30 mouse cellular contexts compared by ENCODE assay signal in the genomic region with DNA sequence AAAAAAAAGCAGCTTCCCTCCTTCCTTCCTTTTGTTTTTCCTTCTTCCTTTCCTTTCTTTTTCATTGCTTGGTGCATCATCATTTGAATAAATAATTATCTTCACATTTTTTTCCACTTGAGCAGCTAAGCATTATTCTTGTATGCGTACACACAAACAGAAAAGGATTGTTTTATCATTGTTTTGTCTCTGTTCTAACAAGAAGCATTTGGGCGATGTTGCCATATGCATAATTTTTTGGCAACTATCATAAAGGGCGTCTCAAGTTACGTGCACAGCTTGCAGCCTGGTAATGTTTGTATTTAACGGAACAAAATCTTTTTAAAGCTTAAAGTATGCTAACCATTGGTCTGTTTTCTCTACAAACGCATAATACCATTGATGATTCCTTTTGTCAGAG. TPM values are rescaled to one million over a fixed set of nuclear protein-coding genes. Genes with fewer than 3 reads are reported as not detected.
DNase-seq lines count a peak whose midpoint lies in the region; ATAC-seq and TF ChIP-seq lines count a peak whose summit lies in the region.
"Had no signal": no experiment of that assay in that cellular context is flagged by ENCODE, and none has a peak within 500 bp of the region (broad histone marks: within the 10 kb centered on the region; RNA-seq: fewer than 3 reads in every experiment).

No protein-coding gene starts in this region.

- no peak overlapping the region for H3K9ac ChIP-seq in forebrain, embryonic 14.5 days (ENCODE audit: low read length)
- no peak overlapping the region for H3K9ac ChIP-seq in forebrain, embryonic 13.5 days
- H3K9ac ChIP-seq in hindbrain, postnatal 0 days (replicated peaks; ENCODE audit: low read length): no peak overlapping the region
- no peak overlapping the region for H3K9ac ChIP-seq in hindbrain, embryonic 14.5 days
- H3K9ac ChIP-seq: heart, embryonic 12.5 days; hindbrain, embryonic 13.5 days; kidney, embryonic 15.5 days; liver, embryonic 13.5 days; midbrain, embryonic 12.5 days; neural tube, embryonic 13.5 days had no signal

- no peaks in the 10 kb centered on the region for H3K27me3 ChIP-seq in forebrain, embryonic 14.5 days (replicated peaks; ENCODE audit: control insufficient read depth, insufficient read depth, low read length)
- H3K27me3 ChIP-seq in forebrain, embryonic 13.5 days: no peaks in the 10 kb centered on the region
- no peaks in the 10 kb centered on the region for H3K27me3 ChIP-seq in hindbrain, postnatal 0 days (ENCODE audit: insufficient read depth, low read length)
- no peaks in the 10 kb centered on the region for H3K27me3 ChIP-seq in hindbrain, embryonic 14.5 days (ENCODE audit: control insufficient read depth, insufficient read depth, low read length)
- no peaks in the 10 kb centered on the region for H3K27me3 ChIP-seq in myocyte (ENCODE audit: control insufficient read depth, insufficient read depth, insufficient read length)
- H3K27me3 ChIP-seq: heart, embryonic 12.5 days; hindbrain, embryonic 13.5 days; kidney, embryonic 15.5 days; liver, embryonic 13.5 days; megakaryocyte, embryonic 14.5 days; midbrain, embryonic 12.5 days; neural tube, embryonic 13.5 days had no signal

- WGBS in forebrain, embryonic 14.5 days: 51% methylated on average over 6 of the region's 6 CpGs
- 69% methylated on average over 6 of the region's 6 CpGs for WGBS in forebrain, embryonic 13.5 days
- WGBS in hindbrain, postnatal 0 days: 54% methylated on average over 6 of the region's 6 CpGs
- WGBS in hindbrain, embryonic 14.5 days: 71% methylated on average over 6 of the region's 6 CpGs

- peak; percentile 65 for DNase-seq in forebrain, embryonic 14.5 days (ENCODE audit: low spot score)
- no peak for DNase-seq in hindbrain, postnatal 0 days (ENCODE audit: low spot score)
- DNase-seq in hindbrain, embryonic 14.5 days (ENCODE audit: low spot score): no peak
- DNase-seq in brain, adult 2 months (ENCODE audit: low read depth, low spot score): peak; percentile 41
- no peak for DNase-seq in right cerebral cortex, postnatal 14 days
- DNase-seq: adrenal gland, postnatal 36 days; cerebellum, adult 8-10 months; cerebellum, postnatal 25 days; heart, adult 2 months; heart, postnatal 4 days; kidney, adult 18-20 months; kidney, postnatal 36 days; left cerebral cortex, postnatal 4 days; liver, embryonic 13.5 days; lung, postnatal 4 days; right cerebral cortex, postnatal 25 days; thymus, adult 2 months; thymus, postnatal 36 days had no signal

- no peaks in the 10 kb centered on the region for H3K36me3 ChIP-seq in forebrain, embryonic 14.5 days (ENCODE audit: control insufficient read depth, insufficient read depth, low read length)
- H3K36me3 ChIP-seq in forebrain, embryonic 13.5 days (ENCODE audit: poor library complexity, severe bottlenecking): no peaks in the 10 kb centered on the region
- H3K36me3 ChIP-seq in hindbrain, postnatal 0 days (ENCODE audit: insufficient read depth, low read length): no peaks in the 10 kb centered on the region
- no peaks in the 10 kb centered on the region for H3K36me3 ChIP-seq in hindbrain, embryonic 14.5 days (replicated peaks; ENCODE audit: control insufficient read depth, insufficient read depth)
- H3K36me3 ChIP-seq in myocyte (ENCODE audit: control insufficient read depth, insufficient read depth): peaks cover 25% of the 10 kb centered on the region
- H3K36me3 ChIP-seq: heart, embryonic 12.5 days; hindbrain, embryonic 13.5 days; kidney, embryonic 15.5 days; liver, embryonic 13.5 days; midbrain, embryonic 12.5 days; neural tube, embryonic 13.5 days had no signal

- H3K4me2 ChIP-seq in forebrain, embryonic 14.5 days (ENCODE audit: low read length): no peak overlapping the region
- no peak overlapping the region for H3K4me2 ChIP-seq in forebrain, embryonic 13.5 days
- 0 out of 2 replicates have a peak overlapping the region, but pooled peaks have one; percentile 13 for H3K4me2 ChIP-seq in hindbrain, postnatal 0 days (ENCODE audit: low read depth, low read length)
- no peak overlapping the region for H3K4me2 ChIP-seq in hindbrain, embryonic 14.5 days (replicated peaks)
- peak overlapping the region; percentile 0 for H3K4me2 ChIP-seq in myocyte (ENCODE audit: low read depth)
- H3K4me2 ChIP-seq: heart, embryonic 12.5 days; hindbrain, embryonic 13.5 days; kidney, embryonic 15.5 days; liver, embryonic 13.5 days; midbrain, embryonic 12.5 days; neural tube, embryonic 13.5 days had no signal

- TF ChIP-seq POLR2A in myocyte (IDR thresholded peaks at IDR 0.05; ENCODE audit: insufficient read length, low read depth): no peak

- no peaks in the 10 kb centered on the region for H3K9me3 ChIP-seq in forebrain, embryonic 14.5 days (replicated peaks; ENCODE audit: control insufficient read depth, low read length)
- H3K9me3 ChIP-seq in forebrain, embryonic 13.5 days (replicated peaks): no peaks in the 10 kb centered on the region
- no peaks in the 10 kb centered on the region for H3K9me3 ChIP-seq in hindbrain, postnatal 0 days (ENCODE audit: low read length)
- H3K9me3 ChIP-seq in hindbrain, embryonic 14.5 days (ENCODE audit: control insufficient read depth, low read length): no peaks in the 10 kb centered on the region
- H3K9me3 ChIP-seq: heart, embryonic 12.5 days; hindbrain, embryonic 13.5 days; kidney, embryonic 15.5 days; liver, embryonic 13.5 days; megakaryocyte, embryonic 14.5 days; midbrain, embryonic 12.5 days; neural tube, embryonic 13.5 days had no signal

- H3K4me1 ChIP-seq in forebrain, embryonic 14.5 days (ENCODE audit: control insufficient read depth, insufficient read depth, low read length): no peaks in the 10 kb centered on the region
- H3K4me1 ChIP-seq in forebrain, embryonic 13.5 days: no peaks in the 10 kb centered on the region
- H3K4me1 ChIP-seq in hindbrain, postnatal 0 days (ENCODE audit: insufficient read depth, low read length): no peaks in the 10 kb centered on the region
- H3K4me1 ChIP-seq in hindbrain, embryonic 14.5 days (replicated peaks; ENCODE audit: control insufficient read depth, insufficient read depth, low read length): no peaks in the 10 kb centered on the region
- H3K4me1 ChIP-seq: hindbrain, embryonic 13.5 days; kidney, embryonic 15.5 days; liver, embryonic 13.5 days; midbrain, embryonic 12.5 days; neural tube, embryonic 13.5 days had no signal

- TF ChIP-seq CTCF in hindbrain, postnatal 0 days (IDR thresholded peaks at IDR 0.05; ENCODE audit: low read depth): no peak

- no peak overlapping the region for H3K27ac ChIP-seq in forebrain, embryonic 14.5 days (ENCODE audit: low read depth, low read length)
- no peak overlapping the region for H3K27ac ChIP-seq in forebrain, embryonic 13.5 days
- no peak overlapping the region for H3K27ac ChIP-seq in hindbrain, postnatal 0 days
- H3K27ac ChIP-seq in hindbrain, embryonic 14.5 days: no peak overlapping the region
- H3K27ac ChIP-seq: heart, adult 2 months; hindbrain, embryonic 13.5 days; kidney, embryonic 15.5 days; layer of hippocampus, adult 2 months; liver, embryonic 13.5 days; midbrain, embryonic 12.5 days; neural tube, embryonic 13.5 days had no signal

- H3K4me3 ChIP-seq in forebrain, embryonic 14.5 days (ENCODE audit: low read depth, low read length): no peak overlapping the region
- no peak overlapping the region for H3K4me3 ChIP-seq in forebrain, embryonic 13.5 days
- no peak overlapping the region for H3K4me3 ChIP-seq in hindbrain, postnatal 0 days (ENCODE audit: low read length)
- no peak overlapping the region for H3K4me3 ChIP-seq in hindbrain, embryonic 14.5 days (replicated peaks; ENCODE audit: low read length)
- H3K4me3 ChIP-seq in myocyte: no peak overlapping the region
- H3K4me3 ChIP-seq: heart, adult 2 months; heart, embryonic 12.5 days; hindbrain, embryonic 13.5 days; kidney, embryonic 15.5 days; layer of hippocampus, adult 2 months; liver, embryonic 13.5 days; megakaryocyte, embryonic 14.5 days; midbrain, embryonic 12.5 days; neural tube, embryonic 13.5 days had no signal

- H3ac ChIP-seq in myocyte (ENCODE audit: control insufficient read depth, insufficient read length): no peak overlapping the region

- ATAC-seq in forebrain, embryonic 14.5 days: peak; percentile 50; the same call in 1 of the 2 replicates
- ATAC-seq in forebrain, embryonic 13.5 days: no peak; the same call in 1 of the 2 replicates
- ATAC-seq in hindbrain, postnatal 0 days: no peak
- ATAC-seq in hindbrain, embryonic 14.5 days (ENCODE audit: low FRiP score): no peak
- ATAC-seq: inflammation-experienced regulatory T-cells, adult 6 months; lung, postnatal 0 days had no signal

- H3K79me2 ChIP-seq in myocyte (ENCODE audit: control insufficient read depth, insufficient read depth): peaks cover 52% of the 10 kb centered on the region

TF ChIP-seq in myocyte, 11 proteins besides CTCF, POLR2A, EP300 and RAD21:
- TF ChIP-seq TCF3 (IDR thresholded peaks at IDR 0.05; ENCODE audit: insufficient read length, low read depth): no peak
- no peak for TF ChIP-seq TCF12 (IDR thresholded peaks at IDR 0.05; ENCODE audit: insufficient read depth, poor library complexity, severe bottlenecking)
- no peak for TF ChIP-seq USF1 (IDR thresholded peaks at IDR 0.05; ENCODE audit: low read depth)
- TF ChIP-seq CEBPB (IDR thresholded peaks at IDR 0.05; ENCODE audit: insufficient read depth, poor library complexity, severe bottlenecking): no peak
- no peak for TF ChIP-seq MYOD1 (IDR thresholded peaks at IDR 0.05; ENCODE audit: control insufficient read depth in 1 of 3, insufficient read length in 2 of 3, low read depth in 2 of 3)
- TF ChIP-seq SRF (IDR thresholded peaks at IDR 0.05; ENCODE audit: control insufficient read depth, insufficient read length, low read depth): no peak
- TF ChIP-seq POLR2AphosphoS2 (IDR thresholded peaks at IDR 0.05; ENCODE audit: insufficient read length, low read depth): no peak
- no peak for TF ChIP-seq REST (IDR thresholded peaks at IDR 0.05; ENCODE audit: insufficient read depth, insufficient read length)
- no peak for TF ChIP-seq MYOG (IDR thresholded peaks at IDR 0.05; ENCODE audit: control insufficient read depth in 1 of 3, insufficient read depth in 1 of 3, insufficient read length in 2 of 3, low read depth in 2 of 3)
- no peak for TF ChIP-seq MAX (IDR thresholded peaks at IDR 0.05; ENCODE audit: low read depth)
- no peak for TF ChIP-seq E2F4 (IDR thresholded peaks at IDR 0.05; ENCODE audit: insufficient read depth)

RNA-seq across cellular contexts. Expression of gene Anxa1, which starts 5.1 kb away (rescaled TPM):
- 4.9 and 7.8 TPM in 2 replicates for polyA plus RNA-seq in forebrain, embryonic 14.5 days (2014; fragmentation: Nextera tagmentation; extraction: Ambion mirVana)
- polyA plus RNA-seq in forebrain, embryonic 13.5 days (2015; fragmentation: Nextera tagmentation; extraction: Ambion mirVana): 1.1 and 1.4 TPM in 2 replicates
- 4.8 and 10.8 TPM in 2 replicates for total RNA-seq in hindbrain, postnatal 0 days (2014; rRNA removed)
- 14.6 and 18.6 TPM in 2 replicates for polyA plus RNA-seq in hindbrain, postnatal 0 days (2015; fragmentation: Nextera tagmentation; extraction: Ambion mirVana)
- 9.1 and 9.4 TPM in 2 replicates for polyA plus RNA-seq in hindbrain, embryonic 14.5 days (2014; fragmentation: Nextera tagmentation; extraction: Ambion mirVana)
- polyA plus RNA-seq in myocyte (2012; fragmentation: generic; extraction: Trizol): 139 TPM
- total RNA-seq: MEL had no signal

Comparison
In these comparisons a context has a peak if more than half of its experiments do, and no peak if none do; other contexts are left out.
1. H3K4me2 ChIP-seq: peak in hindbrain, postnatal 0 days (single experiment) and myocyte (single experiment); none in forebrain, embryonic 14.5 days (single experiment), forebrain, embryonic 13.5 days (single experiment) and hindbrain, embryonic 14.5 days (single experiment).
2. DNase-seq: peak in forebrain, embryonic 14.5 days (single experiment) and brain, adult 2 months (single experiment); none in hindbrain, postnatal 0 days (single experiment), hindbrain, embryonic 14.5 days (single experiment) and right cerebral cortex, postnatal 14 days (single experiment).